Mouse (Mus musculus) thymus, adult 2 months (tissue): ENCODE data around the gene Fcrlb. TPM values are rescaled to one million over a fixed set of nuclear protein-coding genes. Genes with fewer than 3 reads are reported as not detected.

ENCODE experiments used
- DNase-seq: peaks from one replicate; pipeline ENCODE4 v3.0.0; 2021
- H3K27ac ChIP-seq: fragments of 200-500 bp; 2 replicates; pipeline ENCODE4 v1.5.1; 2012; ENCODE audit warnings: low read length, control low read depth; ENCODE audit not compliant: control insufficient read depth, insufficient read depth
- H3K27me3 ChIP-seq: fragments of 200-500 bp; 2 replicates; pipeline ENCODE4 v1.6.1; 2012; ENCODE audit warnings: mild to moderate bottlenecking, low read length, moderate library complexity, mixed read lengths; ENCODE audit not compliant: control insufficient read depth, insufficient read depth
- H3K36me3 ChIP-seq: fragments of 200-500 bp; 2 replicates; pipeline ENCODE4 v1.6.1; 2012; ENCODE audit warnings: mild to moderate bottlenecking, low read length, moderate library complexity; ENCODE audit not compliant: control insufficient read depth, insufficient read depth
- H3K4me1 ChIP-seq: fragments of 200-500 bp; replicated peaks from 2 replicates; pipeline ENCODE4 v1.6.1; 2012; ENCODE audit warnings: low read length; ENCODE audit not compliant: control insufficient read depth, insufficient read depth
- H3K4me3 ChIP-seq: fragments of 200-500 bp; 2 replicates; pipeline ENCODE4 v1.5.1; 2012; ENCODE audit warnings: mild to moderate bottlenecking, low read length, control low read depth, moderate library complexity; ENCODE audit not compliant: control insufficient read depth, insufficient read depth
- CTCF ChIP-seq: fragments of 200-500 bp; IDR thresholded peaks from 2 replicates; pipeline ENCODE4 v1.5.1; 2012; ENCODE audit warnings: mild to moderate bottlenecking, control low read depth, low read length, moderate library complexity, borderline replicate concordance; ENCODE audit not compliant: control insufficient read depth, poor library complexity, insufficient read depth; ENCODE audit errors: extremely low read depth
- POLR2A ChIP-seq: fragments of 200-500 bp; IDR thresholded peaks from 2 replicates; pipeline ENCODE4 v1.6.1; 2012; ENCODE audit warnings: mild to moderate bottlenecking, low read length, control low read depth, moderate library complexity; ENCODE audit not compliant: control insufficient read depth, poor library complexity, insufficient read depth; ENCODE audit errors: extremely low read depth
- WGBS: fragments of 180-500 bp; shearing (Covaris S2); methylation state at CpG from one replicate; pipeline ENCODE4 v1.1.7; 2018; 5-methylcytosine and 5-hydroxymethylcytosine counted together
- polyA plus RNA-seq: library from polyadenylated mRNA; depleted of rRNA; stranded (reverse); fragments of >200 nt; gene quantifications from 2 replicates; pipeline ENCODE4 v1.2.3, GENCODE M21; 2012

The Fcrlb gene
- polyA plus RNA-seq, 1 experiment: 1.00 TPM

DNA sequence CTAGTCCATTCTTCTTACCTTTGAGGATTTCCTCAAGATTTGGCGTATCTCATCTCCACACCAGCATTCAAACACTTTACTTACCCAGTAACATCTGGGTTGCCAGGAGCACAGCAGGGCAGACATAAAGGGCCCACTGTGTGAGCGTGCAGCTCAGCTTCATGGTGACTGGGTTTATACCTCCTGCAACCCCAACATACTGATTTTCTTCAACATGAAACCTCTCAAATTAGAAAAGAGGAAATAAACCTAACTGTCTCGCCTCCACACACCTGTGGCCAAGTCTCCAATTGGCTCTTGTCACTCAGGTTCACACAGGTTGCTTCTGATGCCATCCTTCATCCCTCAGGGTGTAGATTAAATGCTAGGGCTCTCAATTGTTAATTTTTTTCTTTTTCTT is 14.6 kb upstream of the Fcrlb start, which contains the start of gene Fcrla:
Gene Fcrla (minus strand): TSS at position 206 of the 400 bp plus-strand sequence.
- peaks cover 5% of the 10 kb centered on the region; the same call in 1 of the 2 replicates for H3K4me1 ChIP-seq
- no peaks in the 10 kb centered on the region for H3K27me3 ChIP-seq
- TF ChIP-seq POLR2A: no peak
- TF ChIP-seq CTCF: no peak
- no peak for DNase-seq
- peak within 1 kb of the TSS; percentile 56; the same call in 1 of the 2 replicates for H3K27ac ChIP-seq
- 82% methylated on average over 3 of the region's 3 CpGs for WGBS
- no peak within 1 kb of the TSS for H3K4me3 ChIP-seq
- no peaks in the 10 kb centered on the region for H3K36me3 ChIP-seq

DNA sequence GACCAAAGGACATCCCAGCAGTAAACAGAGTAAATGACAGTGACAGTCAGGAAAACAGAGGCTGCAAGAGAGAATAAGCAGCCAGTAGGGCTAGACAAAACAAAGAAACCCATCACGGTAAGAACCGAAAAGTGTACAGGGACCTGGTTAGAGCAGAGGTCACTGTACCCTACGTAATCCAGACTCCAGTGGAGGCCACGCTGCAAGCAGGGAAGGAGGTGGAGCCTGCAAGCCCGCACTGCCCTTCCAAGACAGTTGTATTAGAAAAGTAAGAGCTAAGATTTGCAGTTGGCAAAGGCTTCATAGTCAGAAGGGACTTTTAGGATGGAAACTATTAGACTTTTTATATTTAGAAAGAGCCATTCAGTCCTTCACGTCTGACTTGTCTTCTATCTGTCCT is 14.2 kb upstream of the Fcrlb start:
- Histone ChIP-seq H3K4me3 (no peak overlapping the region), H3K27ac (no peak overlapping the region), H3K4me1 (peaks cover 5% of the 10 kb centered on the region; the same call in 1 of the 2 replicates), H3K36me3 (no peaks in the 10 kb centered on the region), H3K27me3 (no peaks in the 10 kb centered on the region)
- DNase-seq: no peak
- no peak for TF ChIP-seq POLR2A
- no peak for TF ChIP-seq CTCF
- 88% methylated on average over 6 of the region's 6 CpGs for WGBS

DNA sequence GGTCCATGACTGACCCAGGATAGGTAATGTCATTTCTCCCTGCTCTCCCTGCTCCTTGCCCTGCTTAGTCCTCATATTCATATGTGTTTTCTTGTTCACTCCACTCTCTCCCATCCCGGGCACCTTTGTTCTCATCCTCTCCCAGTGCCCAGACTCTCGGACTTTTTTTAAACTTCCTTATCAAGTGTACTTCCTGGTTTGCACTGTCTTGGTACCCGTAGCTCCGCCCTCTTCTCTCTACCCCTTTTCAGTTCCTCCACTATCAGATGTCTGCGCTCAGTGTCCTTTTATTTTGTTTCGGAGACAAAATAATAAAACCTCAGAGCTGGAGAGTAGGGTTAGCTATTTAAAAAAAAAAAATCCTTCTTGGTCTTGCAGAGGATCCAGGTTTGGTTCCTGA is 11.7 kb upstream of the Fcrlb start:
- Histone ChIP-seq H3K4me1 (peaks cover 5% of the 10 kb centered on the region; the same call in 1 of the 2 replicates), H3K36me3 (no peaks in the 10 kb centered on the region), H3K4me3 (no peak overlapping the region), H3K27ac (no peak overlapping the region), H3K27me3 (no peaks in the 10 kb centered on the region)
- peak; percentile 28 for DNase-seq
- 33% methylated on average over 6 of the region's 6 CpGs for WGBS
- TF ChIP-seq CTCF (no peak), POLR2A (no peak)

DNA sequence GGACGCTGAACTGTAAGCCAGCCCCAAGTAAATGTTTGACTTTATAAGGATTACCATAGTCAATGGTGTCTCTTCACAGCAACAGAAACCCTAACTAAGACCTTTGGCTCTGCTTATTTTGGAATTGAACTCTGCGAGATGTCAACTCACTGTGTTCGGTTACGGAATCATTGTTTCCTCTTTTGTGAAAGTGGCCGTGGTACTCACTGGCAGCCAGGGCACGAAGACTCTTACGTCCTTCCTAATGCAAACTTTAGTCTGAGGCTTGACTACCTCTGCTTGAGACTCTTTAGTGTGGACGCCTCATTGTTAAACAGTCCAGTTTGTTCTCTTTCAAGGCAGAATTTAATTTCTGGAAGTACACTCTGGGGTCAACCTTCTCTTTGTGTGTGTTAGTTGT is 6.6 kb upstream of the Fcrlb start:
- 95% methylated on average over 8 of the region's 8 CpGs for WGBS
- DNase-seq: no peak

DNA sequence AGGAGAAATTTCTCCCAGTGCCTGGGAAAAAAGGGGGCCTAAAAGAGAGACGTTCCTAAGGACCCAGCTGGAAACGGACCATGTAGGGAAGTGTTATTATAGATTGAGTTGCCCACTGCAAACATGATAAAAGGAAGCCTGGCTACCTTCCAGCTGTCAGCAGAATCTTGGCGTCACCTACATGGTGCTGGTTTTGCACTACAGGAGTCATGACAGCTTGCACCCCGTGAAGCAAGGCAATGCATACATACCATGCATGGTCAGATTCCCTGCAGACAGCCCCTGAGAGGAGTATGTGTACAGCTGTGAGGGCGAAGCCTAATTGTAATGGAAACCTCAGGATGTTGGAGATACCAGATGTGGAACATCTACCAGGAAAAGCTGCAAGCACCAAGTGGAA is 2.9 kb upstream of the Fcrlb start:
- no peaks in the 10 kb centered on the region for H3K4me1 ChIP-seq
- no peaks in the 10 kb centered on the region for H3K27me3 ChIP-seq
- H3K36me3 ChIP-seq: no peaks in the 10 kb centered on the region
- H3K4me3 ChIP-seq: no peak overlapping the region
- TF ChIP-seq POLR2A (no peak), CTCF (no peak)
- no peak for DNase-seq
- no peak overlapping the region for H3K27ac ChIP-seq
- 93% methylated on average over 5 of the region's 5 CpGs for WGBS

More for the DNA sequence above, 6.6 kb upstream of the Fcrlb start:
- Histone ChIP-seq H3K27me3 (no peaks in the 10 kb centered on the region), H3K4me1 (0 out of 2 replicates have a peak, but pooled peaks cover 3% of the 10 kb centered on the region), H3K27ac (no peak overlapping the region), H3K4me3 (no peak overlapping the region), H3K36me3 (no peaks in the 10 kb centered on the region)
- TF ChIP-seq CTCF (no peak), POLR2A (no peak)

DNA sequence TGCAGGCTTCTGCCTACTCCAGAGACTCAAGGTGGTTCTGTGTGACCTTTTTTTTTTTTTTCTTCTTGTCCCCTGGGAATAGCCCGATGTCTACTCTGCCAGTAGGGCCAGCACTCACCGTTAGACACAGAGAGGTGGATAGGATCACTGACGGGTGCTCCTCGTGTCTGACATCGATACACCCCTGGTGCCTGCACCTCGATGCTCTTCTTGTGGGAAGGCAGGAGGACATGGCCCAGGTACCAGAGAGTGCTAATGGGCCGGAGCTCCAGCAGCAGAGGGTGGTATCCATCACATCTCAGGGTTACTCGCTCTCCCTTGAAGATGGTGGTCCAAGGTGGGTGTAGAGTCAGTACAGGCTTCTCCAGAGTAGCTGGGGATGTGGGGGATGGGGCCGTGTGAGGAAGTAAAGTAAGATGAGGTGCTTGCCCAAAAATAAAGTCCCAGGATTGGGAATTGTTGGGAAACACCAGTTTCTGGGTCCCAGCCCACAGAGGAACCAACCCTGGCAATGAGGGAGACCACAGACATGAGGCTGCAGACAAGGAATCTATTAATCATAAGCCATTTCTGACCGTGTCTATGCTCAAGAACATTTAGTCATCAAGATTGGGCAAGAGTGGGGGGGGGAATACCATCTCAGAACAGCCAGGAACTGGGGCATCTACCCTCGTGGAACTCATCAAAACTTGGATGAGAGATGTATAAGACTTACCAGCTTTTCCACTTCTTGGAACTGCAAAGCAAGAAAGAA is 657 bp downstream of the Fcrlb start:
- Histone ChIP-seq H3K4me3 (no peak overlapping the region), H3K4me1 (peaks cover 13% of the 10 kb centered on the region; the same call in 1 of the 2 replicates), H3K27ac (no peak overlapping the region), H3K27me3 (no peaks in the 10 kb centered on the region; the same call in 1 of the 2 replicates), H3K36me3 (no peaks in the 10 kb centered on the region)
- TF ChIP-seq CTCF (no peak), POLR2A (no peak)
- no peak for DNase-seq
- WGBS: 81% methylated on average over 11 of the region's 11 CpGs
